Mouse (Mus musculus) right cerebral cortex, adult 18-20 months (tissue): Measurements from ENCODE around the gene Ubtd1.
"Not testable (repeated sequence)": the region's sequence is repeated elsewhere in the genome, so short reads cannot be mapped to it uniquely, and the experiment has no call there.

ENCODE experiments used
- DNase-seq: peaks from one replicate; pipeline ENCODE4 v3.0.0; 2022; ENCODE audit warnings: mixed read lengths

Ubtd1 gene

DNA sequence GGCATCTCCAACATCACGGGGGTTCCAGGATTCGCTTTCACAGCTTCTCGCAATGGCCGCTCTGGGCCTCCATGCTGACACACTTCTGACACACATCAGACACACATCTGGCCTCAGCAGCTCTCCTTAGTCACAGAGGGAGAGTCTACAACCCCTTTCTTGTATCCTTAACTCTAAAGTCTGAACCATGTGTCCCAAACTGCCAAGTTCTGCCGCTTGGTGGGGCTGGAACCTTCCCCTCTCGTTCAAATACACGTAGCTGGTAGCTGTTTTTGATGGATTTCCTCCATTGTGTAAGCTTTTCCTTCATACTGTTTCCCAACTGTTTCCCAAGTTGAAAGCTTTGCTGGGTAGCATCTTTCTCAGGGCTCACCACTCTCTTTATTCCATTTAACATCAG lies 89.7 kb downstream of the Ubtd1 start:
- DNase-seq = no peak

DNA sequence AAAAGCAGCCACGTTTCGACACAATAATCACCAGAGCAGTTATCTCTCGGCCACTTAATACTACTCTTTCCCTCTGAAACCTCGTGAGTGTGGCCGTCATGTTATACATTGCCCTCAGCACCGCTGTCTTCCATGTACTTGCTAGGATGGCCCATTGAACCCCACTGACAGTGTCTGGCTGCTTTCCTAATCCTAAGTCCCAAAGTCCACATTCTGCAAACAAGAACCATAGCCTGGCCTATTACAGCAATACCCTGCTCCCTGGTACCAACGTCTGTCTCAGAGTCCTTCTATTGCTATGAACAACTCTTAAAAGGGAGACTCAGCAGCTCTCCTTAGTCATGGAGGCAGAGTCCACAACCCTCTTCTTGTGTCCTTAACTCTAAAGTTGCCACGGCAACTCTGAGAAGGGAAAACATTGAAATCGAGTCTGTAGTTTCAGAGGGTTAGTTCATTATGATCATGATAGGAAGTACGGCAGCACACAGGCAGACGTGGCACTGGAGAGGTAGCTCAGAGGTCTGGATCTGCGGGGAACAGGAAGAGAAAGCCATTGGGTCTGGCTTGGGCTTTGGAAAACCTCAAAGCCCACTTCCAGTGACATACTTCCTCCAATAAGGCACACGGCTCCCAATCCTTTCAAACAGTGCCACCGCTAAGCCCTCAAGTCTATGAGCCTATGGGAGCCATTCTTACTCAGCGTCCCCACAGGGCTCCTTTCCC lies 90.5 kb downstream of the Ubtd1 start:
- DNase-seq = no peak

DNA sequence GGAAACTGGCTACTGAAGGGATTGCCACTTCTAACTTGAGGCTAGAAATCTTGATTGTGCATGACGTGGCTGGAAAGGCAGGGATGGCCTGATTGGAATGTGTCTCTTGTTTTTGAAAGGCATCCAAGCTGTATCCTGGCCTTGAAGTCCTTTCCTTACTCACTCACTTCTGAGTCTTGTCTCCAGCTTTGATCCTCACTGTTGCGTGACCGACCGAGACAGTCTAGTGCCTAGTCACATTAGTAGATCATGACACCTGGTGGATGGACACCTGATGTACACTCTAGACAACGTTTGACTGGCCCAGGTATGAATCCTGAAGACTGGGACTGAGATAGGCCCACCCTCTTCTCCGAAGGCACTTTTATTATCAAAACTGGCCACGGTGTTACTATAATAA lies 91.2 kb downstream of the Ubtd1 start:
- no peak for DNase-seq

DNA sequence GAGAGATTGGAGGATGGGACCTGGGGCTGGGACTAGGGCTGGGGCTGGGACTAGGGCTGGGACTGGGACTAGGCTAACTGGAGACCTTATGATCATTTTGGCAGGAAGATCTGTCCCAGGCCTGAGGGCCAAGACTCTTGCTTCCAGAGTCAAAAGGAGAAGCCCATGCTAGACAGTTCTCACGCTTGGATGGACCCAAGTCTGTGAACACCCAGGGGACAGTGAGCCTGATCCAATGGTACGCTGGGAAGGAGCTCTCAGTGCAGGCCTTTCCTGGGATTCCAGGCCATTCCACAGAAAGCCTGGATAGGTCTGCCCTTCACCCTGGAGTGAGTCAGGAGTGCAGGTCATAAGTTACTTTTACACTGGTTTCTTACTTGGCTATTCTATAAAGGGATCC lies 93.5 kb downstream of the Ubtd1 start:
- DNase-seq = no peak

DNA sequence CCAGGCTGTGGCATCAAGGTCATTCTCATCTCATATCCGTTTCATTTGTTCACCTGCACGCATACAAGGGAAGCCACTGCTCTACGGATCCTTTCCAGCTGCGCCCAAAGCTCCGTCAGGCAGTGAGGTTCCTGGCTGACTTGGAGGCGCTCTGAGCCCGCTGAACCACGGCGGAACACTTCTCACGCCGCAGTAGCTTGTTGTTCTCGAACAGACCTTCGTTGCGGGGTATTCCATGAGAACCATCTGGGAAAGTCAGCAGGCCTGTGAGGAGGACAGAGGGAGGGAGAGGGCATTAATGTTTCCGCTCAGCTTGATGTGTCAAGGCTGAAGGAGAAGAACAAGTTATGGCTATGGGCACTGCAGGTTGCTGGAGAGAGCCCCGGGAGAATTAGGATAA lies 94.4 kb downstream of the Ubtd1 start:
- DNase-seq = no peak

DNA sequence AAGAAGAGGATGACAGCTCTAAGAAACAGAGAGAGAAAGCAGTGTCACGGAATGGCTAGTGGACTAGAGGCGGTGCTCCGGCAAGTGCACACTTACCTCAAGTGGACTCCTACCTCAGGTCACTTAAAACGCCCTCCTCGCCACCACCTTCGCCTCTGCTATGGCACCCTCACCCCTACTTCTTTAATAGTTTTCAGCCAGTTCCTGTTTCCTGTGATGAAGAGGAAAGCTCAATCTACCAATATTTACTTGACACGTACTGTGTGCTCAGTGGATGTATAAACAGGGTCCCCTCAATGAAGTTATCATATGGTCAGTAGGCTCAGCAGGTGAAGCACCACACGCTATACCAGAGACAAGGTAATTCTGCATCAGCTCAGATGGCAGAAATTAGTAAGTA lies 97.0 kb downstream of the Ubtd1 start:
- no peak for DNase-seq

DNA sequence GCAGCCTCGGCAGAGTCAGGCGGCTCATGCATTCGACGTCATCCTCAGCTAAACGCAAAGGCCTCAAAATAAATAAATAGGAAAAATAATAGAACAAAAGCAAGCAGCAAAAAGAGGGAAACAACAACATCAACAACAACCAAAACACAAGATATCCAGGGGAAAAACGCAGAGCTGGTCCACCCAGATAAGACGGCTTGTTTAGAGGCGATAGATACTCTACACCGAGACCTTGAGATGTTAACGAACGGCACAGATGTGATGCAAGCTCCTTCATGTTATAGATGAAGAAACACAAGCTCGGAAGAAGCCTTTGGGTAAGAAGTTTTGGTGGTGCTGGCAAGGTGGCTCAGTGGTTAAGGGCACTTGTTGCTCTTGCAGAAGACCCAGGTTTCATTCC lies 97.4 kb downstream of the Ubtd1 start:
- no peak for DNase-seq

DNA sequence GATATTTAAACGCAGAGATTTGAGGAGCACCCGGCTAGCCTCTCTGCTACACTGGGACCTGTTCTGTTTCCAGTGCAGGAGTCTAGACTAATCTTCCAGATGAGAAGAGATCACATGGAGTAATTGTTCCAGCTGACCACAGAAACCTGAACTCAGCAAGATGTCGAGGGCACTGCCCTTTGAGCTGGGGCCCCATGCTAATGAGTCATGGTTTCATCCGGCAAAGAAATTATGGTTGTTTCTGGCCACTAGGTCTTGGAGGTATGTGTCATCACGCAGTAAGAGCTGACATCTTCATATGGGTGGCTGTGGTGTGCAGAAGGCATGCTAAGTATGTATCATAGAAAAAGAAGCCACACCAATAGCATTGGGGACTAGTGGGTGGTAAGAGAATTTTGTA lies 98.4 kb downstream of the Ubtd1 start:
- no peak for DNase-seq

DNA sequence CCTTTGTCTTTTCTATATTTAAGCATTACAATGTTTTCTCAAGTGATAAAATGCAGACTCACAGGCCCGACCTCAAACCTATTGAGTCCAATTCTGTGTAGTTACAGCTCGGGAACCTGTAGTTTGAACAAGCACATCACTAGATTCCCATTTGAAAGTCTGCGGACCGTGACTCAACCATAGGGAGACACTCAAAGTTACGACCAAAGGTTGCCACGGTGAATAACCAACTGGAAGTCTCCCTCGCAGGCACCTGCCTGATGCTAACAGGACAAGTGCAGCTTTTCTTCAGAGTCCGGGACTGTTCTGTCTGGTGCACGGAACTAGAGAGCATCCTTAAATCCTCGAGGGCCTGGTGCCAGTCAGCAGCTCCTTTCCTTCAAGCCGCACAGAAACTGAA lies 98.9 kb downstream of the Ubtd1 start:
- DNase-seq = no peak

DNA sequence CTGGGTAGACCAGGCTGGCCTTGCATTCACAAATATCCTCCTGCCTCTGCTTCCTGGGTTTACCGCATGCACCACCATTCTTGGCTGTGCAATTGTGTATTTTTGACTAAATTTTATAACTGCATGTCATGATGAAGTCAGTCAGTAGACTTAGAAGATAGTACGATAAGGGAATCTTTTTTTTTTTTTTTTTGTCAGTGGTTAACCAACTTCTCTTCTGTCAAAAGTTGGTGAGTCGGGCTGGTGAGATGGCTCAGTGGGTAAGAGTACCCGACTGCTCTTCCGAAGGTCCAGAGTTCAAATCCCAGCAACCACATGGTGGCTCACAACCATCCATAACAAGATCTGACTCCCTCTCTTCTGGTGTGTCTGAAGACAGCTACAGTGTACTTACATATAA lies 100.0 kb downstream of the Ubtd1 start:
- not testable (repeated sequence) for DNase-seq
